Mouse (Mus musculus): ENCODE measurements around the gene Rad50. TPM values are rescaled to one million over a fixed set of nuclear protein-coding genes. Genes with fewer than 3 reads are reported as not detected.
A peak's percentile ranks its signal among the peaks of the same experiment; 100 is the strongest.

Rad50 gene
- total RNA-seq, 2 experiments from 2014 or later = 13.0 to 13.7 TPM

GRCm38 (mm10) chr11:53637803-53638260 lies 69.3 kb downstream of the Rad50 start:
- TF ChIP-seq CTCF (conservative IDR thresholded peaks at IDR 0.05) = no peak
- H3K4me3 ChIP-seq = no peak overlapping the region
- DNase-seq (ENCODE audit: low spot score in 2 of 2) = no peak
- H3K27ac ChIP-seq = no peak overlapping the region

DNA sequence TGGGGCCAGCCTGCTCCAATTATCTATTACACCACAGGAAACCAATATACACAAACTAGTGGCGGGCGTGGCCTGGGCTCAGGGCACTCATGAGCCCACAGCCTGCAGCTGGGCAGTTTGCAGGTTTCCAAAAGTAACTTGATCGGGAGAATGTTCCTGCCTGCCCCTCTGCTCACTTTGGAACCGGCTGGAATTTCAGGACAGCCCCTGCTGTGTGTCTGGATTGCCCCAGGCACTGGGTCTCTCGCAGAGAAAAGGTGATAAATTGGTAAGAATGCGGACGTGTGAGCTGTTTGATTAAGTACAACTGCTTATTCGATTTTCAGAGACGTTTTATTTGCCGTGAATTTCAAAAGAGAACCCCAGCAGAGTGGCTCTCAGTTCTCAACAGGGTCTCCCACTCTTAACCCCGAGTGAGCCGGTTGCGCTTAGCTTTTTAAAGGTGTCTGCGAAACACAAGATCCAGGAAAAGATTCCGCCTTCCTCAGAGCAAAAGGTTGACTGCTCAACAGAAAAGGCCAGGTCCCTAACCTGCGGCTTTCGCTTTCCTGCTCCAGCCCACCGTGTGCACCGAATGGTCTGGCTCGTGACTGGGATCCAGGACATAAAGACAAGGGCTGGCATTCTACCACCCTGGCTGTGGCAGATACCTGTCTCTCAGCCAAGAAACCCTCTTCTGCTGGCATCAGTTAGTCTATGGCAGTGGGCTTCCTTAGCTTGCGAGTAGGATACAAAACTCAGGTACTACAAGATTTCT lies 69.9 kb downstream of the Rad50 start:
- no peak for TF ChIP-seq CTCF (conservative IDR thresholded peaks at IDR 0.05)
- Histone ChIP-seq H3K4me3 (no peak overlapping the region), H3K27ac (no peak overlapping the region)
- no peak for DNase-seq (ENCODE audit: low spot score in 2 of 2)

DNA sequence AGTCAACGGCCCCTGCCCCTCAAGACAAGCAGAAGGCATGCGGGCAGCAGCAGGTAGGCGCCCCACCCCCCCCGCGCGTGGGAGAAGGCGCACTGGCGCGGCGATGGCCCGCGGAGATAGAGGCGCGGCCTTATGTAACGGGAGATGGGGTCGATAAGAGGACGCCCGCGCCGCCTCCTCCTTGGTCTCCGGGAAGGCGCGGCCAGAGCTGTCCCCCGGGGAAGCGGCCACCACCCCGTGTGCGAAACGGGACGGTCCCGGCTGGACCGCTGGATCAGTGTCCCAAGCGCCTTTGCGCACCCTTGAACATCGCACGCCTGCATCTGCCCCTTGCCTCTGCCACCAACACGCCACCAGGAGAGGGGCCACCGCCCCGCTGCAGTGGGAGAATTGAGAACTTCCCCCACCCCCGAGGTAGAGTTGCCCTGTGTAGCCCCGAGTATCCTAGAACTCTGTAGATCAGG lies 70.9 kb downstream of the Rad50 start:
- DNase-seq (ENCODE audit: low spot score in 2 of 2) = no peak
- Histone ChIP-seq H3K4me3 (peak overlapping the region; percentile 52), H3K27ac (peak overlapping the region; percentile 57)
- no peak for TF ChIP-seq CTCF (conservative IDR thresholded peaks at IDR 0.05)

GRCm38 (mm10) chr11:53635590-53636182 lies 71.4 kb downstream of the Rad50 start:
- 0 out of 2 replicates have a peak overlapping the region, but pooled peaks have one; percentile 57 for H3K27ac ChIP-seq
- no peak for DNase-seq (ENCODE audit: low spot score in 2 of 2)
- peak overlapping the region; percentile 52; the same call in 1 of the 2 replicates for H3K4me3 ChIP-seq
- no peak for TF ChIP-seq CTCF (conservative IDR thresholded peaks at IDR 0.05)

GRCm38 (mm10) chr11:53634556-53634955 lies 72.6 kb downstream of the Rad50 start, which contains the start of gene Il13:
TSS of gene Il13 (minus strand) at chr11:53634702.
- H3K27ac ChIP-seq = no peak within 1 kb of the TSS
- no peak for DNase-seq (ENCODE audit: low spot score in 2 of 2)
- TF ChIP-seq CTCF (conservative IDR thresholded peaks at IDR 0.05) = no peak
- H3K4me3 ChIP-seq = no peak within 1 kb of the TSS

DNA sequence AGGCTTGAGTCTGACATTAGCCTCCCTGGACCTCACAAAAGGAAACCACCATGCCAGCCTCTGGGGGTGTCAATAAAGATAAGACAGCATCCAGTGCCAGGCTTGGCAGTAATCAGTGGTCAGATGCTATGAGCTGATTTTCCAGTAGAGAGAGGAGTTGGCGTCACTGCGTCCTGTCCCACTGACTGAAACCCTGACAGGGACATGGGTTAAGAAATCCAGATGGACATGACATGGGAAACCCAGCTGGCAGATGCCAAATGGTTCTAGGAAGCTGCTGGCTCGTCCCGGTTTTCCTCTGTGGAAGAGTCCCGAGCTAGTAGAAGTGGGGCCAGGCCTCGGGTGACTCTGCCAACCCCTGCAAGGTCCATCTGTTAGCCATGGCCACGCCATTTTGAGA lies 73.5 kb downstream of the Rad50 start:
- H3K27ac ChIP-seq = no peak overlapping the region
- TF ChIP-seq CTCF (conservative IDR thresholded peaks at IDR 0.05) = no peak
- DNase-seq (ENCODE audit: low spot score in 2 of 2) = no peak
- no peak overlapping the region for H3K4me3 ChIP-seq

DNA sequence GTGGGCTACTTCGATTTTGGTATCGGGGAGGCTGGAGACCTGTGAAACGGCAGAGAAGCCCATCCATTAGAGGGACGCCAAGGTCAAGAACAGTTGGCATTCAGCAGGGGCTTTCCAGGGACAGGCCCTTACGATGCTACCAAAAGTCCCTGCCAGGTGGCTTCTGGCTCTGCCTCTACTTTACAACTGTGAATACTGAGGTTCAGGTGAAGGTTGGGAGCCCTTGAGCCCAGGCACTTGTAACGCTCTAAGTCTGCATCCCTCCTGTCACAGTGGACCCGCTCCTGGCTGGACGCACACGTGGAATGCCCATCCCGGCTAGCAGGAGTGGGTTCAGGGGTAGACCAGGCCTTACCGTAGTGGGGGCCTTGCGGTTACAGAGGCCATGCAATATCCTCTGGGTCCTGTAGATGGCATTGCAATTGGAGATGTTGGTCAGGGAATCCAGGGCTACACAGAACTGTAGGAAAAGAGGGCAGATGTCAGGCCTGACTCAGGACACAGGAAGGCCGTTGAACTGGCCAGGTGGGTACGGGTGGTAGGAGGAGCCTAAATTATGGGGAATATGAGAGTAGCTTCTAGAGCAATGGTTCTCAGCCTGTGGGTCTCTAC lies 74.9 kb downstream of the Rad50 start:
- DNase-seq (ENCODE audit: low spot score in 2 of 2) = no peak
- H3K27ac ChIP-seq = no peak overlapping the region
- TF ChIP-seq CTCF (conservative IDR thresholded peaks at IDR 0.05) = peak; percentile 76
- no peak overlapping the region for H3K4me3 ChIP-seq

- Histone ChIP-seq H3K4me3 (no peak overlapping the region), H3K27ac (no peak overlapping the region)
- DNase-seq (ENCODE audit: low spot score in 2 of 2) = peak; percentile 72 to 82
- peak; percentile 80 for TF ChIP-seq CTCF (conservative IDR thresholded peaks at IDR 0.05)
Observed at GRCm38 (mm10) chr11:53627859-53628258, 79.3 kb downstream of the Rad50 start.

GRCm38 (mm10) chr11:53626802-53627373 lies 80.2 kb downstream of the Rad50 start:
- Histone ChIP-seq H3K27ac (no peak overlapping the region), H3K4me3 (no peak overlapping the region)
- no peak for DNase-seq (ENCODE audit: low spot score in 2 of 2)
- TF ChIP-seq CTCF (conservative IDR thresholded peaks at IDR 0.05) = no peak

- no peak overlapping the region for H3K4me3 ChIP-seq
- DNase-seq (ENCODE audit: low spot score in 2 of 2) = no peak
- H3K27ac ChIP-seq = no peak overlapping the region
- TF ChIP-seq CTCF (conservative IDR thresholded peaks at IDR 0.05) = 0 out of 2 replicates have a peak, but pooled peaks have one; percentile 17
Observed at GRCm38 (mm10) chr11:53624124-53624523, 83.0 kb downstream of the Rad50 start.

GRCm38 (mm10) chr11:53623573-53623972 lies 83.5 kb downstream of the Rad50 start:
- Histone ChIP-seq H3K4me3 (no peak overlapping the region), H3K27ac (no peak overlapping the region)
- TF ChIP-seq CTCF (conservative IDR thresholded peaks at IDR 0.05) = no peak
- no peak for DNase-seq (ENCODE audit: low spot score in 2 of 2)

DNA sequence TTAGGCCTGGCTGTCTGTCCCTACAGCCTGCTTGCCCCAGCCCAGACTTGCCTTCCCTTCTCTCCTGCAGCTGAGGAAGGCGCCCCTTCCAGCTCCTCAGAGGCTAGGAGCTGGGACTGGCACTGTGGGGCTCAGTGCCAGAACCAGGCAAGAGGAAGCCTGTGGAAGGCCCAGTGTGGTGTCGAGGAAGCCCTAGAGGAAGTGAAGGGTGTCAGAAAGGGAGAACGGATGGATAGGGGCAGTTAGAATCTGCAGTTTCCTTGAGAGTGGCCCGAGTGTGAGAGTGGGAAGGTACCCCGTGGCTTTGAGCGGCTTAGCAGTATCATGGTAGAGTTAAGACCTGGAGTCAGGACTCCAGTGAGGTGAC lies 84.7 kb downstream of the Rad50 start:
- no peak for TF ChIP-seq CTCF (conservative IDR thresholded peaks at IDR 0.05)

More for the DNA sequence above, 84.7 kb downstream of the Rad50 start:
- H3K27ac ChIP-seq = no peak overlapping the region
- DNase-seq (ENCODE audit: low spot score in 2 of 2) = no peak
- H3K4me3 ChIP-seq = no peak overlapping the region
